Mouse (Mus musculus): ENCODE measurements around the gene Igsf8.
"Not testable (repeated sequence)": the region's sequence is repeated elsewhere in the genome, so short reads cannot be mapped to it uniquely, and the experiment has no call there.

DNA sequence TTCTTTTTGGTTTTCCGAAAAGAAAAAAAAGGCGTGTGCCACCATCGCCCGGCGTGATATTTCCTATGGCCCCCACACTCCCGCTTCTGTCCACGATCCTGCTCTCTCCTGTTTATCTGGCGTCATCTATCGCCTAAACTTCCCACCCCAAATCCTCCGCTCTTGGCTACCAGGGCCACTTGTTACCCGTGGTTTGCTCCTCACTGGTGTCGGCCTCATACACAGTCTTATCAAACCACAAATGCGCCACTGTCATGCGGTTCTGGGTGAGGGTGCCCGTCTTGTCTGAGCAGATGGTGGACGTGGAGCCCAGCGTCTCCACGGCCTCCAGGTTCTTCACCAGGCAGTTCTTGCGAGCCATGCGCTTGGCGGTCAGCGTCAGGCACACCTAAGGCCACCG, 16.8 kb upstream of the Igsf8 start:
- not testable (repeated sequence) for TF ChIP-seq POLR2A, CTCF (IDR thresholded peaks at IDR 0.05; ENCODE audit: insufficient read depth, low read depth, low read length)
